ENCODE assay signal across 15 mouse cellular contexts in the genomic region with DNA sequence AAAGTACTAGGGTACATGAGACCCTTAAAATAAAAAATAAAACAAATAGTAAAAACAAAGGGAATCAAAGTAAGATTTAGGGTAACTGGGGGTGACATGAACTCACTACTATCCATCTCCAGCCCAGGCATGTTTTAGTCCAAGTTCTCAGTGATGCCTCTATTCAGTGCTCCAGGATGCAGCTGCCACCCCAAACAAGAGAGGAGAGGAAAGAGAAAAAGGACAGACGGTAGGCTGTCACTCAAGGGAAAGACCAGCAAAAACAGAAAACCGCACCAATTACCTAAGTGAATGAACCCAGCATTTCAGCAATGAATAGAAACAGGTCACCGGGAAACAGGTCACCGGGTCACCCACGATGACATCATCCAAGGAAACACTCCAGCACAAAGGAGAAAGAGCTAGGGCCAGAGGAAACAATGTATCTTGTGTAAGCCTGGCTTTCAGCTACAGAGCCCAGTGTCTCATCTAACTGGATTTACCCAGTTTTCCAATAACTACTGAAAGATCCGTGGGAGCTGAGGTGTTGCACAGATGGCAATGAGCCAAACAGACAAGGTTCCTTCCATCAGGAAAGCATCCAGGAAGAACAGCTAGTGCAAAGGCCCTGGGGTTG.
DNase-seq lines count a peak whose midpoint lies in the region; ATAC-seq and TF ChIP-seq lines count a peak whose summit lies in the region.
"Had no signal": no experiment of that assay in that cellular context is flagged by ENCODE, and none has a peak within 500 bp of the region (broad histone marks: within the 10 kb centered on the region; RNA-seq: fewer than 3 reads in every experiment).

No protein-coding gene starts in this region.

- no peak overlapping the region for H3K4me3 ChIP-seq in hindbrain, embryonic 10.5 days
- no peak overlapping the region for H3K4me3 ChIP-seq in hindbrain, postnatal 0 days (ENCODE audit: low read length)
- H3K4me3 ChIP-seq in embryonic facial prominence, embryonic 10.5 days = no peak overlapping the region
- H3K4me3 ChIP-seq in forebrain, postnatal 0 days (ENCODE audit: low read depth, low read length) = no peak overlapping the region
- no peak overlapping the region for H3K4me3 ChIP-seq in lung, postnatal 0 days (ENCODE audit: low read depth, low read length)
- H3K4me3 ChIP-seq: hindbrain, embryonic 15.5 days; limb, embryonic 13.5 days had no signal

- peak overlapping the region; percentile 57; the same call in 1 of the 2 replicates for H3K27ac ChIP-seq in hindbrain, embryonic 10.5 days
- H3K27ac ChIP-seq in hindbrain, postnatal 0 days = no peak overlapping the region
- H3K27ac ChIP-seq in embryonic facial prominence, embryonic 10.5 days (replicated peaks) = peak overlapping the region; percentile 60; the same call in 1 of the 2 replicates
- H3K27ac ChIP-seq in forebrain, postnatal 0 days (ENCODE audit: low read depth, low read length) = no peak overlapping the region
- H3K27ac ChIP-seq in lung, postnatal 0 days (ENCODE audit: low read length) = no peak overlapping the region
- H3K27ac ChIP-seq: hindbrain, embryonic 15.5 days; limb, embryonic 13.5 days had no signal

- no peak for ATAC-seq in hindbrain, postnatal 0 days
- ATAC-seq in forebrain, postnatal 0 days = peak; percentile 25; the same call in 1 of the 2 replicates
- no peak for ATAC-seq in lung, postnatal 0 days

- TF ChIP-seq EP300 in lung, postnatal 0 days (IDR thresholded peaks at IDR 0.05) = no peak

- peak; percentile 38 for DNase-seq in hindbrain, embryonic 10.5 days (ENCODE audit: low spot score)
- DNase-seq in hindbrain, postnatal 0 days (ENCODE audit: low spot score) = no peak
- peak; percentile 32 for DNase-seq in 416B (ENCODE audit: low read depth)
- DNase-seq in embryonic facial prominence, embryonic 10.5 days (ENCODE audit: low spot score) = peak; percentile 43
- DNase-seq in forebrain, postnatal 0 days = no peak
- DNase-seq in thymus, postnatal 14 days = no peak
- DNase-seq in urinary bladder, postnatal 4 days (ENCODE audit: low spot score in 2 of 2) = no peak
- no peak for DNase-seq in lung, postnatal 0 days (ENCODE audit: low spot score)
- DNase-seq: B cell, adult 2 months; cerebellum, adult 2 months; gastrocnemius, postnatal 36 days; kidney, adult 2 months; lung, adult 18-20 months had no signal

- no peak for TF ChIP-seq CTCF in hindbrain, postnatal 0 days (IDR thresholded peaks at IDR 0.05; ENCODE audit: low read depth)
- TF ChIP-seq CTCF in forebrain, postnatal 0 days (IDR thresholded peaks at IDR 0.05; ENCODE audit: low read depth) = no peak
- TF ChIP-seq CTCF in lung, postnatal 0 days (IDR thresholded peaks at IDR 0.05) = no peak

- no peak overlapping the region for H3K4me2 ChIP-seq in hindbrain, postnatal 0 days (ENCODE audit: low read depth, low read length)
- no peak overlapping the region for H3K4me2 ChIP-seq in forebrain, postnatal 0 days (ENCODE audit: low read depth)
- H3K4me2 ChIP-seq in lung, postnatal 0 days (replicated peaks; ENCODE audit: low read depth, low read length) = no peak overlapping the region
- H3K4me2 ChIP-seq: limb, embryonic 13.5 days had no signal

- 40% methylated on average over 6 of the region's 6 CpGs for WGBS in hindbrain, embryonic 10.5 days
- WGBS in hindbrain, postnatal 0 days = 26% methylated on average over 6 of the region's 6 CpGs
- 27% methylated on average over 6 of the region's 6 CpGs for WGBS in embryonic facial prominence, embryonic 10.5 days
- WGBS in forebrain, postnatal 0 days = 14% methylated on average over 6 of the region's 6 CpGs
- WGBS in lung, postnatal 0 days = 41% methylated on average over 6 of the region's 6 CpGs

- H3K4me1 ChIP-seq in hindbrain, embryonic 10.5 days (replicated peaks) = peaks cover 25% of the 10 kb centered on the region; the same call in 1 of the 2 replicates
- 0 out of 2 replicates have a peak, but pooled peaks cover 3% of the 10 kb centered on the region for H3K4me1 ChIP-seq in hindbrain, postnatal 0 days (ENCODE audit: insufficient read depth, low read length)
- peaks cover 41% of the 10 kb centered on the region for H3K4me1 ChIP-seq in embryonic facial prominence, embryonic 10.5 days
- peaks cover 4% of the 10 kb centered on the region; the same call in 1 of the 2 replicates for H3K4me1 ChIP-seq in forebrain, postnatal 0 days (ENCODE audit: insufficient read depth)
- H3K4me1 ChIP-seq in lung, postnatal 0 days (ENCODE audit: insufficient read depth, low read depth, low read length) = no peaks in the 10 kb centered on the region; the same call in 1 of the 2 replicates

- H3K9me3 ChIP-seq in hindbrain, embryonic 10.5 days = 0 out of 2 replicates have a peak, but pooled peaks cover 4% of the 10 kb centered on the region
- H3K9me3 ChIP-seq in hindbrain, postnatal 0 days (ENCODE audit: low read length) = no peaks in the 10 kb centered on the region
- no peaks in the 10 kb centered on the region for H3K9me3 ChIP-seq in embryonic facial prominence, embryonic 10.5 days
- no peaks in the 10 kb centered on the region for H3K9me3 ChIP-seq in forebrain, postnatal 0 days (ENCODE audit: low read length)
- no peaks in the 10 kb centered on the region for H3K9me3 ChIP-seq in lung, postnatal 0 days (ENCODE audit: low read length)
- H3K9me3 ChIP-seq: hindbrain, embryonic 15.5 days; limb, embryonic 13.5 days had no signal

- no peak overlapping the region for H3K9ac ChIP-seq in hindbrain, postnatal 0 days (replicated peaks; ENCODE audit: low read length)
- no peak overlapping the region for H3K9ac ChIP-seq in forebrain, postnatal 0 days
- H3K9ac ChIP-seq in lung, postnatal 0 days (replicated peaks; ENCODE audit: low read depth) = no peak overlapping the region
- H3K9ac ChIP-seq: hindbrain, embryonic 15.5 days; limb, embryonic 13.5 days had no signal

- H3K27me3 ChIP-seq in hindbrain, embryonic 10.5 days (ENCODE audit: insufficient read depth, poor library complexity, severe bottlenecking) = no peaks in the 10 kb centered on the region
- no peaks in the 10 kb centered on the region for H3K27me3 ChIP-seq in hindbrain, postnatal 0 days (ENCODE audit: insufficient read depth, low read length)
- no peaks in the 10 kb centered on the region for H3K27me3 ChIP-seq in embryonic facial prominence, embryonic 10.5 days (replicated peaks; ENCODE audit: low read depth, poor library complexity, severe bottlenecking)
- H3K27me3 ChIP-seq in forebrain, postnatal 0 days (ENCODE audit: insufficient read depth, low read length) = no peaks in the 10 kb centered on the region
- no peaks in the 10 kb centered on the region for H3K27me3 ChIP-seq in lung, postnatal 0 days (replicated peaks; ENCODE audit: insufficient read depth, low read length)
- H3K27me3 ChIP-seq: hindbrain, embryonic 15.5 days; limb, embryonic 13.5 days had no signal

- H3K36me3 ChIP-seq in hindbrain, embryonic 10.5 days = no peaks in the 10 kb centered on the region
- H3K36me3 ChIP-seq in hindbrain, postnatal 0 days (ENCODE audit: insufficient read depth, low read length) = no peaks in the 10 kb centered on the region
- no peaks in the 10 kb centered on the region for H3K36me3 ChIP-seq in embryonic facial prominence, embryonic 10.5 days (replicated peaks)
- no peaks in the 10 kb centered on the region for H3K36me3 ChIP-seq in forebrain, postnatal 0 days (ENCODE audit: insufficient read depth)
- no peaks in the 10 kb centered on the region for H3K36me3 ChIP-seq in lung, postnatal 0 days (ENCODE audit: insufficient read depth, low read length)
- H3K36me3 ChIP-seq: hindbrain, embryonic 15.5 days; limb, embryonic 13.5 days had no signal

Comparison
In these comparisons a context has a peak if more than half of its experiments do, and no peak if none do; other contexts are left out.
1. DNase-seq: peak in hindbrain, embryonic 10.5 days (single experiment), 416B (single experiment) and embryonic facial prominence, embryonic 10.5 days (single experiment); none in hindbrain, postnatal 0 days (single experiment), forebrain, postnatal 0 days (single experiment), thymus, postnatal 14 days (single experiment), urinary bladder, postnatal 4 days (0 of 2) and lung, postnatal 0 days (single experiment).
2. H3K27ac ChIP-seq: peak in hindbrain, embryonic 10.5 days (single experiment) and embryonic facial prominence, embryonic 10.5 days (single experiment); none in hindbrain, postnatal 0 days (single experiment), forebrain, postnatal 0 days (single experiment) and lung, postnatal 0 days (single experiment).